Mouse (Mus musculus) spleen, adult 2 months (tissue): Measurements from ENCODE around the gene Tob2.

ENCODE experiments used
- CTCF ChIP-seq: fragments of 200-500 bp; IDR thresholded peaks from 2 replicates; pipeline ENCODE4 v1.5.1; 2011; ENCODE audit warnings: mild to moderate bottlenecking, inconsistent platforms; ENCODE audit not compliant: insufficient read depth, insufficient read length, insufficient replicate concordance; ENCODE audit errors: extremely low read depth
- POLR2A ChIP-seq: fragments of 200-500 bp; IDR thresholded peaks from 2 replicates; pipeline ENCODE4 v1.6.1; 2011; ENCODE audit warnings: low read depth, low read length, inconsistent platforms

DNA sequence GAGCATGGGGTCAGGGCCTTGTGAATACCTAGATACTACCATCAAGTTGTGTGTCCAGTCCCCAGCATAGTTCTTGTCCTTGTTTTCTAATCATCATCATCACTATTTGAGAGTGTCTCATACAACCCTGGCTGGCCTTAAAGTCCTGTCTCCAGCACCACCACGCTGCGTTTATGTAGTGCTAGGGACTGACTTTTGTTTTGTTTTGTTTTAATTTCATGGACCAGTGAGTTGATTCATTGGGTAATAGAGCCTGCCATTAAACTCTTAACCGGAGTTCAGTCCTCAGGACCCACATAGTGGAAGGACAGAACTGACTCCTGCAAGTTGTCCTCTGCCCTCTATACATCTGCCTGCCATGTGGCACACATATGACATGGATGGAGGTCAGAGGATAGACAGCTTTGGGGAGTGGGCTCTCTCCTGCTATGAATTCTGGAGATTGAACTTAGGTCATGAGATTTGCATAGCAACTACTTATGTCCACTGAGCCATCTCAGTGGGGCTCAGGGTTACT lies 26.9 kb upstream of the Tob2 start:
- TF ChIP-seq CTCF = no peak
- TF ChIP-seq POLR2A = no peak
